Mouse (Mus musculus) midbrain, embryonic 11.5 days (tissue): ENCODE measurements at regions not wholly inside any gene's neighbourhood (a gene's known extent, or its start where the extent isn't known, plus 50 kb on each side); places are given as distances from the start of the nearest gene placed in this dataset.

Experiments
- ATAC-seq: fragments of 200-750 bp; cut with Nextera tagmentation; 2 replicates; pipeline ENCODE4 v1.8.0; 2017; ENCODE audit warnings: moderate TSS enrichment, moderate library complexity; ENCODE audit not compliant: low FRiP score
- DNase-seq: peaks from one replicate; pipeline ENCODE4 v3.0.0; 2015; ENCODE audit warnings: low spot score; ENCODE audit errors: missing footprints
- H3K27ac ChIP-seq: fragments of 300-500 bp; sonication (generic); 2 replicates; pipeline ENCODE4 v1.5.1; 2014; ENCODE audit warnings: low read depth, low read length
- H3K27me3 ChIP-seq: fragments of 300-500 bp; sonication (generic); 2 replicates; pipeline ENCODE4 v1.6.1; 2014; ENCODE audit warnings: mild to moderate bottlenecking, low read length, moderate library complexity, mixed read lengths; ENCODE audit not compliant: control insufficient read depth, insufficient read depth
- H3K36me3 ChIP-seq: fragments of 300-500 bp; sonication (generic); 2 replicates; pipeline ENCODE4 v1.6.1; 2014; ENCODE audit warnings: mild to moderate bottlenecking, low read length, moderate library complexity, mixed read lengths; ENCODE audit not compliant: control insufficient read depth, insufficient read depth
- H3K4me1 ChIP-seq: fragments of 300-500 bp; sonication (generic); 2 replicates; pipeline ENCODE4 v1.6.1; 2014; ENCODE audit warnings: low read length; ENCODE audit not compliant: control insufficient read depth, insufficient read depth
- H3K4me2 ChIP-seq: fragments of 300-500 bp; sonication (generic); 2 replicates; pipeline ENCODE4 v1.6.1; 2014; ENCODE audit warnings: mild to moderate bottlenecking, moderate library complexity
- H3K4me3 ChIP-seq: fragments of 300-500 bp; sonication (generic); 2 replicates; pipeline ENCODE4 v1.5.1; 2014; ENCODE audit warnings: low read depth, low read length
- H3K9ac ChIP-seq: fragments of 300-500 bp; sonication (generic); 2 replicates; pipeline ENCODE4 v1.6.1; 2014; ENCODE audit warnings: low read length
- H3K9me3 ChIP-seq: fragments of 300-500 bp; sonication (generic); 2 replicates; pipeline ENCODE4 v1.6.1; 2016; ENCODE audit warnings: low read length; ENCODE audit not compliant: control insufficient read depth
- WGBS: fragments of 180-500 bp; shearing (Covaris S2); extraction: QIAGEN DNeasy Blood & Tissue Kit; methylation state at CpG from one replicate; pipeline ENCODE4 v1.1.7; 2014; 5-methylcytosine and 5-hydroxymethylcytosine counted together

DNA sequence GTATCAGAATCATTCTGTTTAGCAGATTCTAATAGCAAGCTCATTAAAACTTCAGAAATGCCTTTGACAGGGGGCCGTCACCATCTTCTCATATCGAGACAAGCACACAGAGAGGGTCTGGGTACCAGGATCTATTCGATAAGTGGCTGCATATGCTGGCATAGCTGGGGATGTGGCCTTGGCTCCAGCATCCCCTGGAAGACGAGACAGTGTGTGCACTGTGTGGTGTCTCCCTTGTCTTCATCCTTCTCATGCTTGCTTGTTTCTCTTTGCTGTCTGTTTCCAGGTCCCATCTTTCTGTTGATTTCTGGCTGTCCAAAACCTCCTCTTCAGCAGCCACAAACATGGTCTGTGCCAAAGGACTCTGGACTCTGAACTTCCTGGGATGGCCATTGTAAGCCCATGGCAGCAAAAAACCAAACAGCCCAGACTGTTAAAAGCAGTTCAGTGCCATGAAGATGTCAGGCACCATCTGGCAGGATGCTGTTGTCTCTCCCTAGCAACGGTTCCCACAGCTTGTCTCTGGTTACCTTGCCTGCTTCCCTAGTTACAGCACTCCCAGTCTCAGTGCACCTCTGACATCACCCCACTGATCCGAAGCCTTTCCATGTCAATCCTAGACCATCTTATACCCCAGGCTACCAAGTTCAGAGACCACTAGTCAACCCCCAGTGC is 56.5 kb downstream of the Kctd12 start:
- no peak overlapping the region for H3K4me2 ChIP-seq
- no peaks in the 10 kb centered on the region for H3K9me3 ChIP-seq
- 76% methylated on average over 6 of the region's 6 CpGs for WGBS
- H3K27me3 ChIP-seq = no peaks in the 10 kb centered on the region
- no peak overlapping the region for H3K27ac ChIP-seq
- no peak overlapping the region for H3K4me3 ChIP-seq
- H3K9ac ChIP-seq = no peak overlapping the region
- no peaks in the 10 kb centered on the region for H3K4me1 ChIP-seq
- DNase-seq (no peak), ATAC-seq (peak; percentile 69)
- no peaks in the 10 kb centered on the region for H3K36me3 ChIP-seq

- WGBS = 88% methylated on average over 4 of the region's 4 CpGs
- Histone ChIP-seq H3K27ac (no peak overlapping the region), H3K9me3 (no peaks in the 10 kb centered on the region), H3K4me2 (no peak overlapping the region), H3K4me1 (no peaks in the 10 kb centered on the region), H3K4me3 (no peak overlapping the region), H3K9ac (no peak overlapping the region), H3K27me3 (no peaks in the 10 kb centered on the region), H3K36me3 (no peaks in the 10 kb centered on the region)
- ATAC-seq (no peak), DNase-seq (no peak)
Measured at GRCm38 (mm10) chr14:102924674-102925073, 57.8 kb downstream of the Kctd12 start.

DNA sequence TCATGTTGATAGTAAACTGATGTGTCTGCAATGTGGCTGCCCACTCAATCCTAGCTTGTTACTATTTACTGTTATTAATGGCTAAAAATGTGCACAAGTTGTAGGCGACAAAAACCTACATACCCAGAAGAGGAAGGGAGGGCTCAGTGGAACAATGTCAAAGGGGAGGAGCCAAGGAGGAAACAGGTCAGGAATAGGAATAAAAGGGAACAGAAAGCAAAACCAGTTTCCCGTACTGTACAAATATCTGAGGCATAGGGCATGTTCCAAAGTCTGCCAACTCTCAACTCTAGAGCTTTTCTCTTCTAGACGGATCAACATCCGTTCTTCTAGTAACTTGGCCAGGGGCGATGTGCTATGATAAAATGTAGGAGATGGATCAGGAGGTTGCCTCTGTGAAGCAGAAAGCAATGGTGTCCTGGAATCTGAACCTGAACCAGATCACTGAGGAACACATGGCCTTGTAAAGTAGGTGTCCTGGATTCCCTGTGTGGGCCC is 59.9 kb downstream of the Kctd12 start:
- ATAC-seq = no peak
- 92% methylated on average over 5 of the region's 5 CpGs for WGBS
- Histone ChIP-seq H3K36me3 (no peaks in the 10 kb centered on the region), H3K4me3 (no peak overlapping the region), H3K27ac (no peak overlapping the region), H3K9ac (no peak overlapping the region), H3K4me1 (no peaks in the 10 kb centered on the region), H3K4me2 (no peak overlapping the region), H3K9me3 (no peaks in the 10 kb centered on the region), H3K27me3 (no peaks in the 10 kb centered on the region)
- DNase-seq = no peak

DNA sequence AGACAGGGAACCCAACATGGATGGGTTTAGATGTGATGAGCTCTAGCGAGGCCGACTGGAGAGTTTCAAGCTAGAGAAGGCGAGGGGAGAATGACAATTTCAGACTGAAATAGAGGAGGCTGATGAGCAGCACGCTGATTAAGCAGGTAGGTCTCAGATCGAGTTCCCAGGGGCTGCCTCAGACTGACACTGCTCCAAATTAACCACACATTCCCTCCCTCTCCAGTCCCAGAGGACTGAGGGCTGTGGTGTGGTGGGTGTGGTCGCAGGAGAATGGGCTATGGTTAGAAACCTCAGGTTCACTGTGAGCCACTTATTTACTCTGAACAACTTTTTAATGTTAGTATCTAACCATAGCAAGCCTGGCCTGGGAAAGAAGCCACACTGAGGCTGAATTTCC is 62.0 kb downstream of the Kctd12 start:
- WGBS = 86% methylated on average over 6 of the region's 6 CpGs
- no peaks in the 10 kb centered on the region for H3K9me3 ChIP-seq
- no peak overlapping the region for H3K4me2 ChIP-seq
- H3K27ac ChIP-seq = no peak overlapping the region
- no peak for DNase-seq
- ATAC-seq = no peak
- no peaks in the 10 kb centered on the region for H3K36me3 ChIP-seq
- no peak overlapping the region for H3K4me3 ChIP-seq
- no peak overlapping the region for H3K9ac ChIP-seq
- H3K4me1 ChIP-seq = no peaks in the 10 kb centered on the region
- H3K27me3 ChIP-seq = no peaks in the 10 kb centered on the region

GRCm38 (mm10) chr14:102919261-102919801 is 63.1 kb downstream of the Kctd12 start:
- no peak overlapping the region for H3K9ac ChIP-seq
- WGBS = 88% methylated on average over 7 of the region's 7 CpGs
- H3K36me3 ChIP-seq = no peaks in the 10 kb centered on the region
- H3K27ac ChIP-seq = no peak overlapping the region
- ATAC-seq (no peak), DNase-seq (no peak)
- H3K9me3 ChIP-seq = no peaks in the 10 kb centered on the region
- H3K27me3 ChIP-seq = no peaks in the 10 kb centered on the region
- H3K4me1 ChIP-seq = no peaks in the 10 kb centered on the region
- no peak overlapping the region for H3K4me3 ChIP-seq
- H3K4me2 ChIP-seq = no peak overlapping the region

DNA sequence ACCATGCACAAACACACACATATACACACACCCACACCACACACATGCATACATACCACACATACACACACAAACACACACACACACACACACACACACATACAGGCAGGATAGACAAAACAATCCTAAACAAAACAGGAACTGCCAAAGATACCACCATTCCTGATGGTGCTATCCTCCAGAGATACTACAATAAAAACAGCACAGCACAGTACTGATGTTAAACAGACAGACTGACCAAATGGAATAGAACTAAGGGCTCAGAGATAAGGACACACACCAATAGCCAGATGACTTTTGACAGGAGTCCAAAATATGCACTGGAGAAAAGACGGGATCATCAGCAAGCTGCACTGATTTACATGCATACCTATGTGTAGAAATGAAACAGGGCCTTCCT is 64.5 kb downstream of the Kctd12 start:
- Histone ChIP-seq H3K9ac (no peak overlapping the region), H3K27ac (no peak overlapping the region), H3K36me3 (no peaks in the 10 kb centered on the region), H3K27me3 (no peaks in the 10 kb centered on the region), H3K4me1 (no peaks in the 10 kb centered on the region), H3K9me3 (no peaks in the 10 kb centered on the region), H3K4me2 (no peak overlapping the region), H3K4me3 (no peak overlapping the region)
- ATAC-seq = no peak
- DNase-seq = no peak
- WGBS = 76% methylated on average over 1 of the region's 1 CpGs

DNA sequence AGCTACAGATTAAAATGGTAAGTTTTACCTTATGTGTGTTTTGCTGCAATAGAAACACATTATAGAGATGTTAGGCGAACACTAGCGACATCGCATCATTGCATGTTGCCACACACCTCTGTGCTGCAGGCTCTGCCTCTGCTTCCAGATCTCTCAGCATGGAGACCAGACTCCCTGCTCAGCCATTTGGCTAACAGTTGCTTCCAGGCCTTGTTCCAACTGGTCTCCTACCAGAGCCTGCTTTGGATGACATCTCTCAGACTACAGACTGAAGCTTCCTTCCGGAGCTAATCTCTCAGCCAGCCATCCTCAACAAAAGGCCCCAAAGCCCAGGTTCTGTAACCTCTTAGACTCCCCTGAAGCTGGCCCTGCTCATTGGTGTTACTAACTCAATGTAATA is 66.5 kb downstream of the Kctd12 start:
- Histone ChIP-seq H3K9ac (no peak overlapping the region), H3K4me1 (no peaks in the 10 kb centered on the region), H3K4me3 (no peak overlapping the region), H3K4me2 (no peak overlapping the region), H3K27me3 (no peaks in the 10 kb centered on the region), H3K36me3 (no peaks in the 10 kb centered on the region), H3K27ac (no peak overlapping the region), H3K9me3 (no peaks in the 10 kb centered on the region)
- WGBS = 84% methylated on average over 4 of the region's 4 CpGs
- DNase-seq (no peak), ATAC-seq (no peak)

GRCm38 (mm10) chr14:102911582-102911981 is 70.9 kb downstream of the Kctd12 start:
- no peak for DNase-seq
- no peak overlapping the region for H3K9ac ChIP-seq
- no peaks in the 10 kb centered on the region for H3K9me3 ChIP-seq
- 73% methylated on average over 3 of the region's 3 CpGs for WGBS
- no peak overlapping the region for H3K27ac ChIP-seq
- no peak overlapping the region for H3K4me3 ChIP-seq
- H3K4me2 ChIP-seq = no peak overlapping the region
- no peaks in the 10 kb centered on the region for H3K4me1 ChIP-seq
- H3K27me3 ChIP-seq = no peaks in the 10 kb centered on the region
- H3K36me3 ChIP-seq = no peaks in the 10 kb centered on the region
- ATAC-seq = no peak

DNA sequence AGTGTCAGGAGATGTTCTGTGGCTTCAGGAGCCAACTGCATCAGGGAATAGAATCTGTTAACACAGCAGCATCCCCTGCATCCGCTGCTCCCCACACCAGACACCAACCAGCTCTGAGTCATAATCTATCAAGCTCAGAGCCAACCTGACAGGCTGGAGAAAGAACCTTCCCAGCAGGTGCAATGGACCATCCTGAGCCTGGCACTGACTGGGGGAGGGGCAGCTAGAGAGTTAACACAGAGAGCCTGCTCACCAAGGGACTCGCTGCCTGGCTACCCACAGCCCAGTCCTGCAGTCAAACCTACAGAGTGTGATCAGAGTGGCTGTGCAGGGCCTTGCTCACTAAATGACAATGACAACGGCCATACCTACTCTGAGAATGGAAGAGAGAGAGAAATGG is 73.4 kb downstream of the Kctd12 start:
- no peak overlapping the region for H3K9ac ChIP-seq
- no peak overlapping the region for H3K4me2 ChIP-seq
- no peak overlapping the region for H3K4me3 ChIP-seq
- H3K27ac ChIP-seq = no peak overlapping the region
- ATAC-seq = no peak
- H3K36me3 ChIP-seq = no peaks in the 10 kb centered on the region
- DNase-seq = no peak
- no peaks in the 10 kb centered on the region for H3K4me1 ChIP-seq
- H3K27me3 ChIP-seq = no peaks in the 10 kb centered on the region
- WGBS = 69% methylated on average over 3 of the region's 3 CpGs
- no peaks in the 10 kb centered on the region for H3K9me3 ChIP-seq
